Mouse (Mus musculus) stomach, postnatal 0 days (tissue): ENCODE data around the gene Palm. TPM values are rescaled to one million over a fixed set of nuclear protein-coding genes. Genes with fewer than 3 reads are reported as not detected.

ENCODE experiments used
- ATAC-seq: fragments of 200-750 bp; cut with Nextera tagmentation; 2 replicates; pipeline ENCODE4 v1.8.0; 2017; ENCODE audit not compliant: low FRiP score, low TSS enrichment
- DNase-seq: peaks from one replicate; pipeline ENCODE4 v3.0.0-alpha.2; 2016; ENCODE audit warnings: low spot score
- H3K27ac ChIP-seq: fragments of 300-500 bp; sonication (generic); replicated peaks from 2 replicates; pipeline ENCODE4 v1.5.1; 2014; ENCODE audit warnings: mild to moderate bottlenecking, control low read depth
- H3K27me3 ChIP-seq: fragments of 300-500 bp; sonication (generic); 2 replicates; pipeline ENCODE4 v1.6.1; 2014; ENCODE audit warnings: low read length; ENCODE audit not compliant: control insufficient read depth, insufficient read depth
- H3K36me3 ChIP-seq: fragments of 300-500 bp; sonication (generic); 2 replicates; pipeline ENCODE4 v1.6.1; 2014; ENCODE audit warnings: low read length, mixed read lengths; ENCODE audit not compliant: control insufficient read depth, insufficient read depth
- H3K4me1 ChIP-seq: fragments of 300-500 bp; sonication (generic); replicated peaks from 2 replicates; pipeline ENCODE4 v1.6.1; 2014; ENCODE audit warnings: antibody characterized with exemption; ENCODE audit not compliant: control insufficient read depth, insufficient read depth
- H3K4me2 ChIP-seq: fragments of 300-500 bp; sonication (generic); replicated peaks from 2 replicates; pipeline ENCODE4 v1.6.1; 2014; ENCODE audit warnings: low read depth, mild to moderate bottlenecking, control low read depth, moderate library complexity
- H3K4me3 ChIP-seq: fragments of 300-500 bp; sonication (generic); 2 replicates; pipeline ENCODE4 v1.5.1; 2014; ENCODE audit warnings: low read depth, low read length, control low read depth
- H3K9ac ChIP-seq: fragments of 300-500 bp; sonication (generic); 2 replicates; pipeline ENCODE4 v1.6.1; 2014; ENCODE audit warnings: mild to moderate bottlenecking, low read length, control low read depth, mixed read lengths
- H3K9me3 ChIP-seq: fragments of 300-500 bp; sonication (generic); 2 replicates; pipeline ENCODE4 v1.6.1; 2016; ENCODE audit warnings: low read length; ENCODE audit not compliant: control insufficient read depth
- CTCF ChIP-seq: IDR thresholded peaks from 2 replicates; pipeline ENCODE4 v1.5.1; 2016; ENCODE audit warnings: antibody characterized with exemption, low read depth, mild to moderate bottlenecking, moderate library complexity
- EP300 ChIP-seq: optimal IDR thresholded peaks from 2 replicates; pipeline ENCODE3; 2016; ENCODE audit warnings: antibody characterized with exemption
- WGBS: fragments of 180-500 bp; shearing (Covaris S2); extraction: QIAGEN DNeasy Blood & Tissue Kit; methylation state at CpG from one replicate; pipeline ENCODE4 v1.1.7; 2014; 5-methylcytosine and 5-hydroxymethylcytosine counted together
- polyA plus RNA-seq: library from polyadenylated mRNA; unstranded; fragments of >200 nt; fragmentation: Nextera tagmentation; extraction: Ambion mirVana; gene quantifications from 2 replicates; pipeline ENCODE4 v1.2.1, GENCODE M21; 2015

Gene Palm
- polyA plus RNA-seq, 1 experiment from 2014 or later, result 27.8 TPM

GRCm38 (mm10) chr10:79794491-79794931 is 1.1 kb downstream of the Palm start:
- Histone ChIP-seq H3K27ac (peak overlapping the region; percentile 80), H3K9ac (peak overlapping the region; percentile 78), H3K4me1 (peaks cover 9% of the 10 kb centered on the region), H3K9me3 (no peaks in the 10 kb centered on the region), H3K36me3 (no peaks in the 10 kb centered on the region), H3K27me3 (no peaks in the 10 kb centered on the region), H3K4me3 (peak overlapping the region; percentile 83), H3K4me2 (peak overlapping the region; percentile 90)
- peak; percentile 56 for DNase-seq
- WGBS, result 10% methylated on average over 10 of the region's 10 CpGs
- no peak for TF ChIP-seq CTCF
- TF ChIP-seq EP300, result no peak
- ATAC-seq, result peak; percentile 36; the same call in 1 of the 2 replicates

- no peak overlapping the region for H3K4me3 ChIP-seq
- no peak overlapping the region for H3K9ac ChIP-seq
- no peaks in the 10 kb centered on the region for H3K9me3 ChIP-seq
- H3K4me2 ChIP-seq, result no peak overlapping the region
- no peaks in the 10 kb centered on the region for H3K27me3 ChIP-seq
- H3K4me1 ChIP-seq, result peaks cover 9% of the 10 kb centered on the region
- 98% methylated on average over 3 of the region's 3 CpGs for WGBS
- no peak for DNase-seq
- H3K27ac ChIP-seq, result no peak overlapping the region
- no peak for ATAC-seq
- TF ChIP-seq CTCF (peak; percentile 23; the same call in 1 of the 2 replicates), EP300 (no peak)
- H3K36me3 ChIP-seq, result no peaks in the 10 kb centered on the region
Observed at GRCm38 (mm10) chr10:79795905-79796304, 2.5 kb downstream of the Palm start.

- Histone ChIP-seq H3K9ac (no peak overlapping the region), H3K4me3 (no peak overlapping the region), H3K9me3 (no peaks in the 10 kb centered on the region), H3K27ac (no peak overlapping the region), H3K27me3 (no peaks in the 10 kb centered on the region), H3K36me3 (no peaks in the 10 kb centered on the region), H3K4me2 (no peak overlapping the region), H3K4me1 (peaks cover 9% of the 10 kb centered on the region)
- ATAC-seq (no peak), DNase-seq (no peak)
- 45% methylated on average over 15 of the region's 15 CpGs for WGBS
- TF ChIP-seq EP300 (no peak), CTCF (no peak)
Observed at GRCm38 (mm10) chr10:79797326-79797725, 4.0 kb downstream of the Palm start.

- no peak overlapping the region for H3K4me3 ChIP-seq
- ATAC-seq (no peak), DNase-seq (no peak)
- TF ChIP-seq CTCF (no peak), EP300 (no peak)
- no peaks in the 10 kb centered on the region for H3K9me3 ChIP-seq
- no peaks in the 10 kb centered on the region for H3K36me3 ChIP-seq
- peaks cover 9% of the 10 kb centered on the region for H3K4me1 ChIP-seq
- 85% methylated on average over 12 of the region's 12 CpGs for WGBS
- no peak overlapping the region for H3K4me2 ChIP-seq
- no peak overlapping the region for H3K27ac ChIP-seq
- no peaks in the 10 kb centered on the region for H3K27me3 ChIP-seq
- H3K9ac ChIP-seq, result no peak overlapping the region
Observed at GRCm38 (mm10) chr10:79798289-79798928, 5.0 kb downstream of the Palm start.

- Histone ChIP-seq H3K27ac (no peak overlapping the region), H3K4me1 (no peaks in the 10 kb centered on the region), H3K27me3 (no peaks in the 10 kb centered on the region), H3K9me3 (no peaks in the 10 kb centered on the region), H3K4me3 (no peak overlapping the region), H3K4me2 (no peak overlapping the region), H3K9ac (no peak overlapping the region), H3K36me3 (no peaks in the 10 kb centered on the region)
- DNase-seq (no peak), ATAC-seq (no peak)
- 72% methylated on average over 11 of the region's 11 CpGs for WGBS
- TF ChIP-seq CTCF, result no peak
- TF ChIP-seq EP300, result no peak
Observed at GRCm38 (mm10) chr10:79800508-79800907, 7.1 kb downstream of the Palm start.

- H3K36me3 ChIP-seq, result no peaks in the 10 kb centered on the region
- H3K9ac ChIP-seq, result no peak overlapping the region
- 0 out of 2 replicates have a peak overlapping the region, but pooled peaks have one; percentile 8 for H3K27ac ChIP-seq
- H3K9me3 ChIP-seq, result no peaks in the 10 kb centered on the region
- no peaks in the 10 kb centered on the region for H3K27me3 ChIP-seq
- H3K4me1 ChIP-seq, result no peaks in the 10 kb centered on the region
- no peak overlapping the region for H3K4me2 ChIP-seq
- DNase-seq, result no peak
- no peak for TF ChIP-seq EP300
- TF ChIP-seq CTCF, result no peak
- 56% methylated on average over 3 of the region's 3 CpGs for WGBS
- no peak overlapping the region for H3K4me3 ChIP-seq
- no peak for ATAC-seq
Observed at GRCm38 (mm10) chr10:79801837-79802236, 8.5 kb downstream of the Palm start.
